Mouse (Mus musculus) myocyte (in vitro differentiated cells): ENCODE results near the gene Nmbr.

ENCODE experiments used
- CEBPB ChIP-seq: IDR thresholded peaks from 2 replicates; pipeline ENCODE4 v1.6.1; 2011; ENCODE audit warnings: mild to moderate bottlenecking, moderate library complexity; ENCODE audit not compliant: poor library complexity, insufficient read depth, severe bottlenecking
- MAX ChIP-seq: IDR thresholded peaks from one replicate; pipeline ENCODE4 v1.6.1; 2011; ENCODE audit warnings: low read depth, mild to moderate bottlenecking, control low read depth
- POLR2A ChIP-seq: IDR thresholded peaks from one replicate; pipeline ENCODE4 v1.6.1; 2011; ENCODE audit warnings: low read depth, mild to moderate bottlenecking, control low read depth, moderate library complexity; ENCODE audit not compliant: insufficient read length
- USF1 ChIP-seq: IDR thresholded peaks from one replicate; pipeline ENCODE4 v1.6.1; 2011; ENCODE audit warnings: low read depth, mild to moderate bottlenecking, control low read depth, moderate library complexity

DNA sequence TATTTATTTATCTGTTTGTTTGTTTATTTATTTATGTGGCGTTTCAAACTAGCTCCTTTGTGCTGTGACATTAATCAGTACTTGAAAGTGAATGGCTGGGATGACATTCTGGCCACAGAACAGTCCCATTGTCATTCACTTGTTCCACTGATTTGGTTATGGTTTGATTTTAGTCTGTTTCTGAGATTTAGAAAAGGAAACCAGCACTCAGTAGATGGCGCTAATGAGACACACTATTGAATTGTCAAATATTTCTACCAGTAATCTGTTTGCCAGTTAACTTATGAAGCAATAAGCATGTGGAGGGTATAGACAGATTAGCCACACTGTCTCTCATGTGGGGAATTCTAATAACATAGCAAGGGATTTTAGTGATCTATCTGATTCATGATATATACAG is 28.9 kb downstream of the Nmbr start:
- TF ChIP-seq POLR2A: no peak
- no peak for TF ChIP-seq CEBPB
- TF ChIP-seq MAX: no peak
- no peak for TF ChIP-seq USF1
